Comparison of ENCODE assay signal across 13 mouse cellular contexts in genomic region chr13:69637657-69638056, GRCm38 (mm10).
"Had no signal": no experiment of that assay in that cellular context is flagged by ENCODE, and none has a peak within 500 bp of the region (broad histone marks: within the 10 kb centered on the region; RNA-seq: fewer than 3 reads in every experiment).

No protein-coding gene starts in this region.

- ATAC-seq: intestine, embryonic 16.5 days had no signal

- H3K4me2 ChIP-seq: midbrain, embryonic 11.5 days had no signal

- H3K9ac ChIP-seq: liver, embryonic 14.5 days had no signal

- DNase-seq: kidney, adult 18-20 months; kidney, adult 9 months; kidney, postnatal 14 days; layer of hippocampus, adult 9-11 months; lung, adult 2 months; lung, postnatal 14 days; lung, postnatal 4 days; midbrain, embryonic 14.5 days; thymus, postnatal 25 days had no signal

- H3K4me3 ChIP-seq: layer of hippocampus, adult 2 months had no signal

- H3K27ac ChIP-seq: layer of hippocampus, adult 2 months; liver, embryonic 14.5 days had no signal
